Mouse (Mus musculus): ENCODE data around the gene Kctd21.

Kctd21 gene

GRCm38 (mm10) chr7:97387561-97388147 is 55.5 kb downstream of the Kctd21 start:
- DNase-seq (ENCODE audit: low spot score), result no peak

DNA sequence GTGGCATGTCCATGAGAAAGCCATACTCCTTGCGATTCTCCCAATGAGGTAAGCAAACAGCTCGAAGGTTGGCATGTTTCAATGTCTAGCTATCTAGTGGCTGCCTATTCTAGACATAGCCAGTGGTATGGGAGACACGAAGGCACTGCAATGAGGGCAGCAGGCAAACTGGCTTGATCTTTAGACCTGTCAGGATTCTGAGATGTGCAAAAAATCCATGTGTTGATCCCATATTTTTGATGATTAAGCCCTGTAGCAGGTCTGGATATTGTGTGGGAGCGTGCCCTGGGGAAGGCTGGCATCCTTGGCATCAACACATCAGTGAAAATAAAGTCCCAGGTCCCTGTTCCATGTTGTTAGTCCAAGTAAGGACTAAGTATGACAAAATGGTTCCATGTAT is 56.4 kb downstream of the Kctd21 start:
- no peak for DNase-seq (ENCODE audit: low spot score)

- no peak for DNase-seq (ENCODE audit: low spot score)
These were observed 59.4 kb downstream of the Kctd21 start for GRCm38 (mm10) chr7:97391293-97392078.

DNA sequence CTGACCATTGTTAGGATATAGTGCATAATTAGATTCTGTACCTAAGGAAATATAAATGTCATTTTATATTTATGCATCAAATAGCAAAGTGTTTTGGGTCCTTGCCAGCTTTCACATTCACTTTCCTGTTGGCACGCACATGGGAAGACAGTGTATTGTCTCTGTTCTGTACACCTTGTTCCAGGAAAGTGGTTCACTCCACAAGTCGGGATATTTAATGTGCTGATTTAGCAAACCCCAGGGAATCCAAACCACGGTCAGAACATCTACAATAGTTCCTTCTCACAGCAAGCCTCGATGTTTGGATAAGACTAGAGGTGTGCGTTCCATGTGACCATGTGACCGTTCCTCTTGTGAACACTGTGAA is 59.9 kb downstream of the Kctd21 start:
- no peak for DNase-seq (ENCODE audit: low spot score)

- DNase-seq (ENCODE audit: low spot score), result no peak
These were observed 62.2 kb downstream of the Kctd21 start for GRCm38 (mm10) chr7:97394375-97394774.

GRCm38 (mm10) chr7:97398943-97399342 is 66.8 kb downstream of the Kctd21 start:
- no peak for DNase-seq (ENCODE audit: low spot score)

Measured in retina, embryonic 14.5 days (tissue).